Mouse (Mus musculus) embryo, embryonic 11 days (tissue): ENCODE measurements at regions not wholly inside any gene's neighbourhood (a gene's known extent, or its start where the extent isn't known, plus 50 kb on each side); places are given as distances from the start of the nearest gene placed in this dataset.

Source experiments
- DNase-seq: peaks from one replicate; pipeline ENCODE4 v3.0.0-alpha.2; 2015

DNA sequence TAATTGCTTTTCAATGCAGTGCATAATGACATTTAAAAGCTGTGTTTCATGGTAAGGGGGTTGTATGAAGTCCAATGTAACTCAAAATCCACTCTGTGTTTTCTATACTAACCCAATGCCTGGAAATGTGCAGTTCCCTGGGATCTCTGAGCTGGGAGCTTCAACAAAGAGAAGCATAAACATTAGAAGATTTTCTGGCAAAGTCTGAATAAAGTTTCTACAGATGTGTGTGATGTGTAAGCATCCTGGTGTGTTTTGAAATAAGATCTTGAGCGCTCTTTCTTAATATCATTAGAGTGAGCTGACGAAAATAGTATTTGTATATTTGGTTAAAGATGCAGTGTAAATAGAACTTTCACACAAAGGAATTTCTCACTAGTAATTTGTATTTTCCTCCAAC is 212.2 kb upstream of the Ferd3l start:
- DNase-seq: no peak

GRCm38 (mm10) chr12:33717053-33717452 is 211.2 kb upstream of the Ferd3l start:
- DNase-seq: peak; percentile 25

GRCm38 (mm10) chr12:33717601-33718260 is 210.5 kb upstream of the Ferd3l start:
- peak; percentile 80 for DNase-seq

DNA sequence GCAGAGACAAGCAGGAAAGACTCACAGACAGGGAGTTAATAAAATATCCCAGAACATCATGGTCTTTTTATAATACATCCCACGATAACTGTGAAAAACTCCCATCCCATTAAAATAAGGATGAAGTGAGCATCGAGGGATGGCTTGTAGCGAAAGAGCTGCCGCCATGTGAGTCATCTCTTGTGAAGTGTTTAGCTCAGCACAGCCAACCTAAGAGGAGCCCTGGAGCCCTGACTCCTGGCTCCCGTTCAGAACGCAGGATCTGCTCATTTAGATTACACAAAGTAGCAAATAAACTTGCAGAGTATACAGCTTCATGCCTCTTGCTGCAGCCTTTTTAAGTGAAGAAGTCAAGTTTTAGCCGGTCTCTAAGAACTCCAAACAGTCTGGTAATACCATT is 209.2 kb upstream of the Ferd3l start:
- peak; percentile 16 for DNase-seq

GRCm38 (mm10) chr12:33731937-33732336 is 196.3 kb upstream of the Ferd3l start:
- peak; percentile 79 for DNase-seq

DNA sequence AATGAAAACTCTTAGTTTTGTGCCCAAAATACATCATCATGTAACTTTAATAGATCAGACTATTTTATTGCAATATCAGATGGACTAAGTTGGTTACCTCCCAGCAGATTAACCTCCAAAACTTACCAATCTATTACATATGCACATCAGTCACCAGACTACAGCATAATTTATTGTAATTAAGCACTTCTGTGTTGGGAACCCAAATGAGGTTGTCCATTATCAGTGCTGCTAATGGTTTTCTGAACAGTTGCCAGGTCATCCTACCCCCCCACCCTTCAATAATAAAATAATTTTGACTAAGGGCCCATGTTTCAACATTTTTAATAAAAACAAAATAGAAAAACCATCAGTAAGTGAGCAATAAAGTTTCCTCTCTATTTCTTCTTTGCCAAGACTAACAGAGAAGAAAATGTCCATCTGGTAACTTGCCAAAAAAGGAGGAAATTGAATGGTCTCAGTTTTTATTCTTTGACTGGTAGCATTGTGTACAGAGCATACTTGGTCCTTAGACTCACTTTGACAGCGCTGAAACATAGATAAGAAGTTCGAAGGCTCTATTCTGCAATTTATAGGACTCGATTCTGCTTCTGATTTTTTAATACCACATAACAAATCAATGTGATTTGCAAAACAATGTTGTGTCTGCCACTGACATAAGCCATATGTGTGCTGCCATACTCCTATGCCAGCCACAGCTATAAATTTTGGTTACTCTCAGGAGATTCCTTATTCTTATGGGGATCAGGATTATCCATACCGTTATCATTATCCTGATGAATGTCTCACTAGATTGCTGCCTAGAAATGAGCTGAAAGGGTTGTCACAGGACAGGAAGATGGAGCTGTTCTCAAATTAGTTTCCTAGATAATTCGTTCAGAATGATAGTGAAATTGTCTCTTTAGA is 152.4 kb upstream of the Ferd3l start:
- no peak for DNase-seq

GRCm38 (mm10) chr12:33778477-33778876 is 149.7 kb upstream of the Ferd3l start:
- DNase-seq: peak; percentile 25

GRCm38 (mm10) chr12:33779898-33780297 is 148.3 kb upstream of the Ferd3l start:
- no peak for DNase-seq

DNA sequence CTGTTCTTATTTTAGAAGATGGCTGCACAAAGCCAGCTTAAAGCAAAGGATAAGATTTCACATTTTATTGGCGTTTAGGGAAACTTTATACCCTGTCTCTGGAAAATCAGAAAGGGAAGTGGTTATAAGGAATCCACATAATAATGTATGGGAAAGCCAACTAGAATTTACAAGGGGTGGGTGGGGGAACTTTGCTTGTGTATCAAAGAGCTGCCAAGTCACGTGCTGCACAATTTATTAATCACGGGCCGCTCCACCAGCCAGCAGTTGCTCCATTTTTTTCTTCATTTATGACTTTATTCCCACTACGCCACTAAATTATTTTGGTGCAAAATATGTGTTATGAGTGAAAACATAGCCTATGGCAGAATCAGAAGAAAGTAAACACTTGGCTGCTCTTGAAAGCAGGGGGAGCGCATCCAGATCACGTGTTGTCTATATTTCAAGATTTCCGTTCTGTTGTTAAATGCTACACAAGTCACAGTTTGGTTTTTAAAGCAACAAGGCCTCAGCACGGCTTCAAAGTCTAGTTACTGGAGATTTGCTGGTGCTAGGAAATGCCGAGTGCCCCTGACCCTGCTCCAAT is 123.9 kb upstream of the Ferd3l start:
- DNase-seq: no peak

GRCm38 (mm10) chr12:33825571-33825970 is 102.7 kb upstream of the Ferd3l start:
- DNase-seq: no peak

DNA sequence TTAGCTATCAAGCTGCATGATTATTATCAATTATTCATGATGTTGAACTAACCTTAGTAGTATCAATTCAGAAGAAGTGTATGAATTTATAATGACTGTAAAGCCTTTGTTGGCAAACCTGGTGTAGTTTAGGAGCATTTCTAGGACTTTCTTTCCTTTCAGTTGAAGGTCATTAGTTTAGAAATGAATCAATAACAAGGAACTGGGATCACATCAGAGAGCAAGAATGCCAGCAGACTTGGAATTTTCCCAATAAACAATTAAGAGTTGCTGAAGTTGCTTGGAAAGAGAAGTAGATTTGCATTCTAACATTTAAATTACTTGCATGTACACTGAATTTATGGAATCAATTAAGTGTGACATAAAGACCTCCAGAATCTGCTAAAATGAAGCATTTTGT is 79.1 kb upstream of the Ferd3l start:
- no peak for DNase-seq

- DNase-seq: peak; percentile 53
Measured at GRCm38 (mm10) chr12:33851736-33852135, 76.5 kb upstream of the Ferd3l start.
